Mouse (Mus musculus) cerebral cortex, adult 2 months (tissue): ENCODE data around the gene 5031439G07Rik.

ENCODE experiments used
- WGBS: fragments of 180-500 bp; shearing (Covaris S2); methylation state at CpG from one replicate; pipeline ENCODE4 v1.1.7; 2018; 5-methylcytosine and 5-hydroxymethylcytosine counted together

5031439G07Rik gene

DNA sequence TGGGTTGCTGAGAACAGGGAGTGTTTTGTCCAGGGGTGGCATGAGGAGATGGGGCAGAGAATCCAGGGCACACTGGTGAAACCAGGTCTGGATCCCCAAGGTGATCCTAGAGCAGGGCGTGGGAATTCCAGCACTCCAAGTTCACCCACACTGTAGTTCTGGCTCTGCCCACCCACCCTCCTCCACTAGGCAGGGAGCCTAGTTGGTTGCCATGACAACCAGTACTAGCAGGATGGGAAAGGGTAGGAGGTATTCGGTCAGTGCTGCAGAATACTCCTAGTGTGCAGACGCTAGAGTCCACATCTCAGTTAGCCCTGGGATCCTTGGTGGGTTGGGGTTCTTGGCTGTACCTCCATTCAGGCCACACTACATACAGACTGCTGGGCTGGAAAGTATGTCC lies 30.5 kb downstream of the 5031439G07Rik start:
- WGBS, result 19% methylated on average over 3 of the region's 3 CpGs

DNA sequence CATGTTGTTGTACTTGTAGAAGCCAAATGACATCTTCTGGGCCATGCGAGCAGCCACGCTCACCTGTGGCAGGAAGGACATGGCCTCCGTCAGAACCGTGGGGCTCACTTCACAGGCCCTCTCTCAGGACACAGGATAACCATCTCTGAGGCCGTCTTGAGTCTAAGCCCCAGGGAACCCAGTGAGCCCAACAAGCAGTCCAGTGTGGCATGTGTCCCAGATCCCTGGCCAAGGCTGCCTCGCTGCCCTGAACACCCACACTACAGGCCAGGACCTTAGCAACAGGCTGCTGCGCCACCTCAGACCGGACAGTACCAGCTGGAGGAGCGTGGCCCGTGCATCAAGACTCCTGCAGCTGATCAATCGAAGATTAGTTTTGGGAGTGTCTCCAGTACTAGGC lies 35.1 kb downstream of the 5031439G07Rik start:
- 84% methylated on average over 11 of the region's 11 CpGs for WGBS

DNA sequence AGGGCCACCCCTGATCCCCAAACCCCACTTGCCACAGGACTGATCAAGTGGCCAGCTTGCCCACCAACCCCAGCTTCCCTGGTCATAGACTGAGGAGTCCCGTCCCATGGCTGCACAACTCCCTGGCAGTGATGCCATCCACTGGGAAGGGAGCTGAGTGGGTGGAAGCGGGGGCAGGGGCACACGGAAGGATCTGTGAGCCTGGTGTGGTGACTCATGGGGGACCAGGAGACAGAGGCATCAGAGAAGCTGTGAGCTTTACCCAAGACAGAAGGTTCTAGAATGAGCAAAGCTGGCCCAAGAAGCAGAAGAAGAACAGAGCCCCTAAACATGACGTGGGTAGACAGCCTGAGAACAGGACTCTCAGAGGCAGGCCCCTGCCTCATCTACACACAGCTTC lies 38.3 kb downstream of the 5031439G07Rik start:
- 51% methylated on average over 4 of the region's 4 CpGs for WGBS

DNA sequence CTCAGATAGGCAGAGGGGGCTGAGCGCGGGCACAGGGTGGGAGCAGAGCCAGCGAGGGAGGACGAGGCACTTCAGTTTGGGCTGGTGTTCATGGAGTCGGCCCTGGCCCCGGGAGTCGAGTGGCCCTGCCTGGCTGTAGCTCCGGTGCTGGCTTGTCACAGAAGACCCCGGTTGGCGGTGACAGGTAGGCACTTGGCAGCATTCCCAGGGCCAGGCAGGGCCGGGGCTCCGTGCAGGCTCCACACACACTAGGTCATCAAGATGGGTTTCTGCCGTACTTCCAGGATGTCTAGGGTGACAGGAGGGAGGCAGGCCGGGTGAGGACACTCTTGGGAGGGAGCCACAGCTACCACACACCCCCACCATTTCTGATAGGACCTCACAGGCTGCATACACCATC lies 39.4 kb downstream of the 5031439G07Rik start:
- 73% methylated on average over 14 of the region's 14 CpGs for WGBS

DNA sequence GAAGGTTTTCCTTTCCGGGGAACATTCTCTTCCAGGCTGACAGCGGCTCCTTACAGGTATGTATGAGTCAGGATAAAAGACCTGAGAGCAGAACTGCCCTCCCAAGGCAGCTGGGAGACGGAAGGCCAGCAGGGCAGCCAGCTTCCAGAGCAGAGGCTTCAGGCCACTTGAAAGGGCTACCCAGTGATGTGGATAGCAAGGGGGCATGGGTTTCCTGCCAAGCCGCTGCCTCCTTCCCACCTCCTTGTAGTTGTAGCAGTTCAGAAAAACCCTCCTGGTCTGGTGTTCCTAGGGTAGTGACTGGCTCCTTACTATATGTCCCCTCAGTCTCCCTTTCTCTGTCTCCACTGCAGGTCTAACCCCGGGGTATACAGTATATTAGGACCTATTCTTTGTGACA lies 44.0 kb downstream of the 5031439G07Rik start:
- WGBS, result 71% methylated on average over 5 of the region's 5 CpGs

DNA sequence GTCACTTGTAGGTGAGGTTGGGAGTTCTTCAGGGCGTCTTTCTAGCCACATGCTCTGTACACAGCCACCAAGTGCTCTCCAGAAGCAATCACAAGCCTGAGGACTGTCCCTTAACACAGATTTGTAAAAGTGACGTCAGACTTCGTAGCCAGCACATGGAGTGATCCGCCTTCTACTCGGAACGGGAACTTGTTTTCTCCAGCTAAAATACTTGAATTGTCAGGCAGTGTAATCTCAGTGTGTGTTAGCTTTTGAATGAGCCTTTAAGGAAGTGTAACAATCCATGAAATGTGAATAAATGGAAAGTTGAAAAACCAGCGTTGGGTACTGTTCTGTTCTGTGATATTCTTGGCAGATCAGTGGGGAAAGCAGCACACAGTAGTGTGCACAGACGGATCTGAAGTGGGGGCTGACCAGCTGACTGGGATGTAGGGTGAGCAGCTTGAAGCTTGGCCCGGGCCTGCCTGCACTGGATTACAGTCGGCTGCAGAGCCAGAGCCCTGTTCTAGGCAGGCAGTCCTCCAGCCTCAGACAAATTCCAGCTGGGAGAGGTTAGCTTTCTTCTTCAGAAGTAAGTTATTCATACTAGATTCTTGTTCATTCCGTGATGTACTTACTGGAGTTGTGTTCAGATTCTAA lies 45.6 kb downstream of the 5031439G07Rik start:
- WGBS, result 18% methylated on average over 11 of the region's 11 CpGs

DNA sequence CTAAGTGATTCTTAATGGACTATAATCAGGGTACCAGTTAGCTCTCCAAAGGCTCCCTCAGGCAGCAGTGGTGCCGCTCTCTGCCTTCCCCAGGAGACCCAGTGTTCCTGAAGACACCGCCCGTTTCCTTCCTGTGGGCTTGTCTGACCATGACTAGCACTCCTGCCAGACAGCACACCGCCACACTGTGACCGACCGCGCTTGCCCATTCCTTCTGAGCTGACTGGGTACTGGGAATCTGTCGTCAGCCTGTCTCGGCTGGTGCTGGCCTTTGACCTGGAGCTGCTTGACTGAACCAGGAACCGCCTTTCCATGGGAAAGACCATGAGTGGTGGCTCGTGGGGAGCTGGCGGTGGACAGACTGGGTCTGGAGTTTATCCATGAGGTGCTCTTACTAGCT lies 48.2 kb downstream of the 5031439G07Rik start:
- 80% methylated on average over 12 of the region's 12 CpGs for WGBS

DNA sequence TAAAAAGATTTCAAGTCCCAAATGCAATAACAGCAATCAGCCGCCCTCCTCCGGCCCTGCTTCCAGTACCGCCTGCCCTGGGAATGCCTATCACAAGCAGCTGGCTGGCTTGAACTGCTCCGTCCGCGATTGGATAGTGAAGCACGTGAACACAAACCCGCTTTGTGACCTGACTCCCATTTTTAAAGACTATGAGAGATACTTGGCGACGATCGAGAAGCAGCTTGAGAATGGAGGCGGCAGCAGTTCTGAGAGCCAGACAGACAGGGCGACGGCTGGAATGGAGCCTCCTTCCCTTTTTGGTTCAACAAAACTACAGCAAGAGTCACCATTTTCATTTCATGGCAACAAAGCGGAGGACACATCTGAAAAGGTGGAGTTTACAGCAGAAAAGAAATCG lies 53.5 kb downstream of the 5031439G07Rik start:
- WGBS, result 32% methylated on average over 16 of the region's 16 CpGs

DNA sequence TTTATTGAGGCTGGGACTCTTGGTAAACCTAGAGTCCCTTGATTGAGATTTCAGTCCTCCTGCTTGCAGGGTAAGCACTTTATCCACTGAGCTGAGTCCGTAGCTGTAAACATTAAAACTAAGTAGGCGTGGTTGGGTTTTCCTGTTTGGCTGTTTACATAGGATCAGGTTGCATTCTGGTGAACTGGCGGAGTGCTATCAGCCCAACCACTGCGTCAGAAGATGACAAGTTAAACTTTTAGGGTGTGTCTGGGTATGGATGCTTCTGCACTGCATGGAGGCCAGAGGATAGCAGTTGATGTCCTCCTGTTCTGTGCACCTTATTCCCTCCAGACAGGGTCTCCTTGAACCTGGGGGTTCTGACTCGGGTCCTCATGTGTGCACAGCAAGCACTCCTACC lies 56.0 kb downstream of the 5031439G07Rik start:
- 75% methylated on average over 5 of the region's 5 CpGs for WGBS

DNA sequence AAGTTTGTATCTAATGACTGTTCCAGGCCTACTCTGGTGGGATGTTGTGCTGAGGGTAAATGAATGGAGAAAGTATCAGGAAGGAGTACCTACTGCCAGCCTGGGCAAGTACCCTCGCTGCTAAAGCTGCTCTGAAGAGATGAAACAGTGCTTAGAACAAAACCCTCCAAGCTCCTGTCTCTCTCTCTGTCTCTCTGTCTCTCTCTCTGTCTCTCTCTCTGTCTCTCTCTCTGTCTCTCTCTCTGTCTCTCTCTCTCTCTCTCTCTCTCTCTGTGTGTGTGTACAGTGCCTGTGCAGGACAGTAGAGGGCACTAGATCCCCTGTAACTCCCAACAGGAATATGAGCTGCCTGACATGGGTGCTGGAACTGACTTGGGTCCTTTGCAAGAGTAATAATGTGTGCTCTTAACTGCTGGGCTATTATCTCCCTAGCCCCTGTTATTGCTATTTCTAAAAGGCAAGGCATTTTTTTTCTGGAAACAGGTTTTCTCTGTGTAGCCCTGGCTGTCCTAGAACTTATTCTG lies 62.8 kb downstream of the 5031439G07Rik start:
- 42% methylated on average over 1 of the region's 1 CpGs for WGBS

DNA sequence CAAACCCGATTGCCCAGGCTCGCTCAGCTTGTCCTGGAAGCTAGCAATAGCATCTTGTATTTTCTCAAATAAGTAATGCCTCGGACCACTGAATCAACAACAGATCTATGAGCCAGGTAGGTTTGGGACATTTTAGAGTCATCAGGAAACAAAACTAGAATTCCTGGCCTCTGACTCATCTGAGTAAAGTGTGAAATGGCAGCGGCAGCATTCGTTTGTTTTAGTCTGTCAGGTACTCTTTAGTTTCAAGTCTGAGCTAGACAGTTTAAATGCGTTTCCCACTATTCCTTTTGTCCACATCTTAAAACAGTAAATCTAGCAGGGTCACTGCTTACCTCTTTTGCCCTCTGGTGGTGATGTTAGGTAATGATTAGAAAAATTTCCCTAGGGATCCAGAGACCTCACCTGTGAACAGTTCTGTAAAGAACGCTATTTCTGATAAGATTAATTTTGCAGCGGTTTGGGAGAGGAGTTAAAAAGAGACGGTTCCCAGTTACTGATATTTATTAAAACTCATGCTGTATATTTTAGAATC lies 63.5 kb downstream of the 5031439G07Rik start:
- 8% methylated on average over 9 of the region's 9 CpGs for WGBS

DNA sequence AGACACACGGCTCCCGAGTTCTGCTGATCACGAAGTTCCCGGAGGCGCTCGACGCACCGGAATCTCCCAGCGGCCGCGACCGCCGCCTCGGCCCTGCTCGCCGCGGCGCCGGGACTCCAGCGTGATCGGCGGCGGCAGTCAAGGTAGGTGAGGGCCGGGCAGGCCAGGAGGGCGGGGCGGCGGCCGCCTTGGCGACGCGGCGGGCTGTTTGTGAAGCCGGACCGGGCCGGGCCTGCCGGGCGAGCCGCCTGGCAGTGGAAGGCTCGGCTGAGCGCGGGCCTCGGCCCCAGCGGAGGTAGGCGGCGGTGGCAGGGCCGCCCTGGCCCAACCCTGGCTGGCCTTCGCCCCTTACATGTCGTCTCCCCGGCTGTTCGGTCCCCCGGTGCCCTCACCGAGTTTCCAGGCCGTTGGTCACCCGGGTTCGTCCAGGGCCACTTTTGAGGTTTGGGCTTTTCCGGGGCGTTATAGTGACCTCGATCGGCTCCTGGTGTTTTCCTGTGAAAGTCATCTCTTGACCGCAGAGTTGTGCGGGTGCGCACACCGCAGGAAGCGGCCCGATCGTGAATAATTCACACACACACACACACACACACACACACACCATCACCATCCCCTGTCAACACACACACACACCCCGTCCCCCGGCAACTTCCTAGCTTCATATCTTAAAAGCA lies 64.7 kb downstream of the 5031439G07Rik start:
- WGBS, result under 1% methylated on average over 67 of the region's 68 CpGs

DNA sequence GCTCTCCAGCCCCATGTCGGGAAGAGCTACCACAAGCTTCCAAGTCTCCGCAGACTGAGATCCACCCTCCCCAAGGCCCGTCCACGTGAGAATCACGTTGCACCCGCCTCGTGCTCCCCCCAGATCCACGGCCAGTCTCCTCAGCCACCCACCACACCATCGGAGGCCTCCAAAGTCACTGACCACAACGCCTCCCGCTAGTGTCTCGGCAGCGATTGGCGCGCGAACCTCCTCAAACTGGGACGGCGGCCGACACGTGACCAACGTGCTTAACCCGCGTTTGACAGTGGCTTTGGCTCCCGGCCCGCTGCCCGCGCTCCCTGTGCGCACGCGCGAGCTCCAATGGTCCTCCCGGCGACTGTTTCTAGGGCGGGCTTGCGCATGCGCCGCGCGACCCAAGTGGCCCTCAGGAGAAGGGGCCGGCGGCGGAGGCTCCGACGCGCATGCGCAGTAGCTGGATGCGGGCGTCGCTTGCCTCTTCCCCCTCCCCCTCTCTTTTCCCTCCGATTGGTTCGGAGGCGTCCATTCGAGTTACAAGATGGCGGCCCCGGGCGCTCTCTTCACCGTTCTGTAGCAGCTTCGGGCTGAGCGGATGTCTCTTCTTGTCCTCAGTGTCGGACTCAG lies 65.4 kb downstream of the 5031439G07Rik start, which contains the start of gene Nup50:
Gene Nup50, plus strand, starts transcription at position 528 of the 624 bp plus-strand sequence.
- under 1% methylated on average over 60 of the region's 60 CpGs for WGBS

DNA sequence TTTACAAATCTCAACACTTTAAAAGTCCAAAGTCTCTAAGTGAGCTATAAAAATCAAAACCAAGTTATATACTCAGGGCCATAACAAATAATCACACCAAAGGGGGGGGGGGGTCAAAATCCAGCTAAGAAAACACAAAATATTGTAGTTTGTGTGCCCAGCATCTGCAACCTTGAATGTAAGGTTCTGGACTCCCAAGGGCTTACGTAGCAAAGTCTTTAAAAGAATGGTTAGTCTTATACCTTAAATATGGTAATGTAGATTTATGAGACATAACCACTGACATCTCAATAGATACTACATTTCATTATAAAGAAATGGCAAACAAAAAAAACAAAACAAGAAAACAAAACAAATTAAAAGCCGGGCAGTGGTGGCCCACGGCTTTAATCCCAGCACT lies 68.4 kb downstream of the 5031439G07Rik start, which contains the start of gene Gm29666:
Gene Gm29666, minus strand, starts transcription at position 101 of the 400 bp plus-strand sequence.
- WGBS, result 97% methylated on average over 3 of the region's 3 CpGs

DNA sequence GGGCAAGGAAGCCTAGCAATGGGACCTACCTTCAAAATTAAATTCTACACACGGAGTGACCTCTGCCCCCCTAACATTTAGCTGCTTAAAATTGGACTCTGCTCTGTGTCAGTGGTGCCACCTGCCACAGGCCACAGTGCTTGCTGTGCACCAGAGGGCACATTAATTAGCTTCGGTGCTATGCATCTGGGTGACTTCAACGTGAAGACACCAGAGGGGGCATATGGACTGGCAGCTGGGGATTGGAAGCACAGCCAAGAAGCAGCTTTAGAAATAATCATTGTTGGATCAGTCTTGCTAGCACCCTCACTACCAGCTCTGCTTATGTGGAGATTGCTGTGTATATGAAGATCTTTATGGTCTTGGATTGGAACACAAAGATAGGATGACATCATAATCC lies 75.2 kb downstream of the 5031439G07Rik start:
- 70% methylated on average over 3 of the region's 3 CpGs for WGBS

DNA sequence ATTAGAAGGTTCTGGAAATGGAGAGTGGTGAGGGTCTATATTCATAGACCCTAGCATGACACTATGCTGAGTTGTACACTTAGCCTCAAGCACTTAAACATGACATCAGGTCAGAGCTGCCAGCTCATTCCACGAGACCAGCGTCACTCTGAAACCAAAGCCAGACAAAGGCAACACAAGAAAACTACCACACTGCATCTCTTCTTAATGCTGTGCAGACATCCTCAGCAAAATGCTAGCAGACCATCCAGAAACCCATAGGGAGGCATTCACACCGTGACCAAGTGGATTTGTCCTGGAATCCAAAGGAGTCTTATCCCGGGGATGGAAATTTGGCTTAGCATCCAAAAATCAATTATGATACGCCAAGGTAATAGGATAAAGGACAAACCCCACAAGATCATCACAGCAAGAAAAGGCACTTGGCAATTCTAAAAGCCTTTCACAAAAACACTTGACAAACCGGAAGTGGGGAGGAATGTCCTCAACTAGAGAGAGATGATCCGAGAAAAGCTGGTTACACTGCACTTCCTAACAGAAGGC lies 84.4 kb downstream of the 5031439G07Rik start:
- 83% methylated on average over 7 of the region's 7 CpGs for WGBS

DNA sequence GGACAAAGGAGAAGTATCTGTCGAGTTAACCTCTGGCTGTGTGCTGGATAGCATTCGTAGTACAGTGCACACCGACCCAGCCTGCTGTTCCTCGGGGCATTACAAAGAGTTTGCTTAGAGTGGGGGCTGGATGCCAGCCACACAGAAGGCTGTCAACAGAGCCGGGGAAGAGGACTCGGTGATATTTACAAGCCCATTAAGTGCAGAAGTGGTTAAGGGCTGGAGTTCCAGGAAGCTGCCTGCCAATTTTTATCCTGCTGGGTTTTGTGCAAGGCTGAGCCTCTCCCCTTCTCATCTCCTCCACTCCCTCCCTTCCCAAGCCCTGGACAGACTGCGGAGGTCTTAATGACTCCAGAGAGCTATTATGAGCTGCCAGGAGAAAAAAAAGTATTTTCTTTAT lies 90.3 kb downstream of the 5031439G07Rik start:
- 28% methylated on average over 7 of the region's 7 CpGs for WGBS

DNA sequence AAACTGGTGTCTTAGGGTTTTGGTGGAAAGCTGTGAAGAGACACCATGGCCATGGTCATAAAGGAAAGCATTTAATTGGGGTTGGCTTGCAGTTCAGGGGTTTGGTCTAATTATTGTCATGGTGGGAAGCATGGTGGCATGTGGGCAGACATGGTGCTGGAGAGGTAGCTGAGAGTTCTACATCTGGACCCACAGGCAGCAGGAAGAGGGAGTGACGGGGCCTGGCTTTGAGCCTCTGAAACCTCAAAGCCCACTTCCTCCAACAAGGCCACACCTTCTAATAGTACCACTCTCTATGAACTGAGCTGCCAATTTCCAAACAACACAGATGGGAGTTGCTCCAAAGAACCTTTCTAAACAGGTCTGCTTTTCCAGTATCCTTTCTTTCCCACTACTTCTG lies 91.7 kb downstream of the 5031439G07Rik start:
- WGBS, result 82% methylated on average over 1 of the region's 1 CpGs

DNA sequence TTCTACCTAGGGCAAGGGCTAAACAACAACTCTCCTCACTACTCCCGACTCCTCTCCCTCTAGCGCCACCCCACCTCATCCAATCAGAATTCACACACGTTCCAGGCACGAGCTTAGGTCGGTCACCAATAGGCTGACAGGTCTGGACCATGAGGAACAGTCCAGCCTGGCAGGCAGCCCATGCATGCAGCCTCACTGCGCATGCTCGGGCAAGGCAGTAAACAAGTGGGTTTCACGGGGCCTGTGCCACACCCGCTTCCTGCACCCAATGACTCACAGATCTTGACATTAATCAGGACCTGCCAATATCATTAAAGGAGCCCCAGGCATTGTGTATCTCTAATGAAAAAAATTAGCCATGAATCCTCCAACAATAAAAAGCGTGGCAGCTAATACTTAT lies 92.1 kb downstream of the 5031439G07Rik start:
- WGBS, result 70% methylated on average over 10 of the region's 10 CpGs
